Mouse (Mus musculus): Measurements from ENCODE around the gene 4930562C15Rik. TPM values are rescaled to one million over a fixed set of nuclear protein-coding genes. Genes with fewer than 3 reads are reported as not detected.

Gene 4930562C15Rik
- polyA plus RNA-seq (2012; rRNA removed; ENCODE audit: low replicate concordance): 0.13 TPM in 1 of 2 replicates, not detected in the other

GRCm38 (mm10) chr16:4835191-4835590 lies at the start of gene 4930562C15Rik:
Gene 4930562C15Rik (plus strand): TSS chr16:4835416.

GRCm38 (mm10) chr16:4789810-4790559 lies 45.2 kb upstream of the 4930562C15Rik start, which contains the start of gene Cdip1:
Gene Cdip1 (minus strand): TSS chr16:4790292.

GRCm38 (mm10) chr16:4880136-4880825 lies 45.1 kb downstream of the 4930562C15Rik start, which contains the start of gene Ubald1:
Gene Ubald1 (minus strand): TSS chr16:4880315.

GRCm38 (mm10) chr16:4885760-4886689 lies 50.8 kb downstream of the 4930562C15Rik start, which contains the start of gene Mgrn1:
Gene Mgrn1 (plus strand): TSS chr16:4886249.

Other genes starting within 250 kb of the 4930562C15Rik start
- 27.6 and 30.4 TPM in 2 replicates for gene Glis2, start 240.7 kb upstream of the 4930562C15Rik start, polyA plus RNA-seq (2012; rRNA removed; ENCODE audit: low replicate concordance)
- gene Pam16, start 210.4 kb upstream of the 4930562C15Rik start, polyA plus RNA-seq (2012; rRNA removed; ENCODE audit: low replicate concordance): 16.4 and 16.5 TPM in 2 replicates
- gene Vasn, start 195.5 kb upstream of the 4930562C15Rik start, polyA plus RNA-seq (2012; rRNA removed; ENCODE audit: low replicate concordance): 55.7 and 69.7 TPM in 2 replicates
- gene Dnaja3, start 195.4 kb upstream of the 4930562C15Rik start, polyA plus RNA-seq (2012; rRNA removed; ENCODE audit: low replicate concordance): 22.9 and 40.5 TPM in 2 replicates
- gene Coro7, start 155.6 kb upstream of the 4930562C15Rik start, polyA plus RNA-seq (2012; rRNA removed; ENCODE audit: low replicate concordance): 101 and 150 TPM in 2 replicates
- 5.5 and 7.7 TPM in 2 replicates for gene Nmral1, start 116.1 kb upstream of the 4930562C15Rik start, polyA plus RNA-seq (2012; rRNA removed; ENCODE audit: low replicate concordance)
- 25.1 and 44.8 TPM in 2 replicates for gene Hmox2, start 109.1 kb upstream of the 4930562C15Rik start, polyA plus RNA-seq (2012; rRNA removed; ENCODE audit: low replicate concordance)
- gene Cdip1, start 45.1 kb upstream of the 4930562C15Rik start, polyA plus RNA-seq (2012; rRNA removed; ENCODE audit: low replicate concordance): 130 and 138 TPM in 2 replicates
- gene Ubald1, start 44.9 kb downstream of the 4930562C15Rik start, polyA plus RNA-seq (2012; rRNA removed; ENCODE audit: low replicate concordance): 44.3 and 89.8 TPM in 2 replicates
- 141 and 173 TPM in 2 replicates for gene Mgrn1, start 50.8 kb downstream of the 4930562C15Rik start, polyA plus RNA-seq (2012; rRNA removed; ENCODE audit: low replicate concordance)
- 104 and 109 TPM in 2 replicates for gene Nudt16l1, start 103.3 kb downstream of the 4930562C15Rik start, polyA plus RNA-seq (2012; rRNA removed; ENCODE audit: low replicate concordance)
- 49.7 and 51.0 TPM in 2 replicates for gene Anks3, start 128.8 kb downstream of the 4930562C15Rik start, polyA plus RNA-seq (2012; rRNA removed; ENCODE audit: low replicate concordance)
- gene Sept12, start 162.4 kb downstream of the 4930562C15Rik start, polyA plus RNA-seq (2012; rRNA removed; ENCODE audit: low replicate concordance): not detected in 2 replicates
- gene Smim22, start 171.9 kb downstream of the 4930562C15Rik start, polyA plus RNA-seq (2012; rRNA removed; ENCODE audit: low replicate concordance): 19.8 and 26.5 TPM in 2 replicates
- 134 and 212 TPM in 2 replicates for gene Rogdi, start 178.1 kb downstream of the 4930562C15Rik start, polyA plus RNA-seq (2012; rRNA removed; ENCODE audit: low replicate concordance)
- 51.4 and 80.5 TPM in 2 replicates for gene Glyr1, start 214.4 kb downstream of the 4930562C15Rik start, polyA plus RNA-seq (2012; rRNA removed; ENCODE audit: low replicate concordance)
- gene Ubn1, start 214.6 kb downstream of the 4930562C15Rik start, polyA plus RNA-seq (2012; rRNA removed; ENCODE audit: low replicate concordance): 32.7 and 45.9 TPM in 2 replicates

Measured in mammary gland, adult 2 months (tissue).